Mouse (Mus musculus) naive thymus-derived CD4-positive, alpha-beta T cell, adult 2 months (primary cell): ENCODE data around the gene Tmcc2.

Source experiments
- DNase-seq: peaks from one replicate; pipeline ENCODE4 v3.0.0-alpha.2; 2011; ENCODE audit warnings: low read depth

Gene Tmcc2

DNA sequence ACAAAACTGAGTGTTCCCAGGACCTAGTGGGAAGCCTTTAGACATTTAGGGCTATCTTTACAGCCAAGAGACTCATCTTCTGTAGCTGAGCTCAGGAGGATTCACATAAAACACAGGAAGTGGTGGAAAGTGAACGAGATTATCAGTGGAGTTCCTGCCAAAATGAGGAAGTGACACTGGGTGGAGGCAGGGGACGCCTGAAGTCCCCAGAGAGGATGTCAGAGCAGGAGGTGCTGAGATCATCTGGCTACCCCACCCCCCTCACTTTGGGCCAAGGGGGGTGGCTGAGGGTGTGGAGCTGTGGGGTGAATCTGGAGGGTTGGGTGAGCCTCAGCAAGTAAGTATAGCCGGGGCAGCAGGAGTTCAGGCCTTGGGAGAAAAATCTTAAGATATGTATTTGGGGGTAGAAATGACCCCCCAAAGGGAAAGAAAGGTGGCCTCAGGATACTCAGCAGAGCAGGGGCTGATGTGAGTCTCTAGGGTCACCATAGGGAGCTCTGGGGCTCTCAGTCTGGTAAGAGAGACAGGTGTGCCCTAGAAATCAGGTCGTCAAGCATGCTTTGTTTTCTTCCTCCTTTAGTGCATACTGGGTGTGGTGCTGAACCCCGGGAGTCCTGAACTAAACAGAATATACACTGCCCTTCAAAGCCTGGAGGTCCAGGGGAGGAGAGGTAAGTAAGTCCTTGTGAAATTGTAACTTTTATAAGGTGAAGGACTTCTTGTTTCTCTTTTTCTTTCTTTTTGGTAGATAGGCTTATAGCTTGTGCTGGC lies 49.2 kb downstream of the Tmcc2 start:
- peak; percentile 85 for DNase-seq

DNA sequence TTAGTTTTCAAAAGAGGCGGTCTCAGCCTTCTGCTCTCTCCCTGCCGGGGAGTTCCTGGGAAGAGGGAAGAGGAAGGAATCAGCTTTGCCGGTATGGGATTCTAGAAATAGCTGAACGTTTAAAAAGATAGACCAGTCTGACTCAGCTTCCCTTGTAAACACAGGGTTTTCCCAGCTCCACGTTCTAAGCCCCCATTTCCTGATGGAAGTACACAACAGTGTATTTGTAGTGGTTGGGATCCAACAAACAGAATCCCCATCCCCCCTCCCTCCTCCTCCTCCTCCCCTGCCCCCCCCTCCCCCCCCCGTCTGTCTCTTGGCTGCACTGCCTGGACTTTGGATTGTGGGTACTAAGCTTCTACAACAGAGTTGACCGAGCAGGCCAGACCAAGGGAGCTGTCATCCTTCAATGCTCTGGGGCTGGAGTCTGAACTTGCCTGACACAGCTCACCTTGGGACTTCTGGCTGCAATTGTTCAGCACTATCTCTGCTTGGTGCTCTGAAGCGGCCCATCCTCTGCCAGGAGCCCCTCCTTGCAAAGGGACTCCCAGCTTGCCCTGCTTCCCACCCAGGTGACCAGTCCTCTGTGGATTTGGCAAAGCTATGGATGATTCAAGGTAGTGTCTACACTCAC lies 52.9 kb downstream of the Tmcc2 start:
- DNase-seq = no peak

DNA sequence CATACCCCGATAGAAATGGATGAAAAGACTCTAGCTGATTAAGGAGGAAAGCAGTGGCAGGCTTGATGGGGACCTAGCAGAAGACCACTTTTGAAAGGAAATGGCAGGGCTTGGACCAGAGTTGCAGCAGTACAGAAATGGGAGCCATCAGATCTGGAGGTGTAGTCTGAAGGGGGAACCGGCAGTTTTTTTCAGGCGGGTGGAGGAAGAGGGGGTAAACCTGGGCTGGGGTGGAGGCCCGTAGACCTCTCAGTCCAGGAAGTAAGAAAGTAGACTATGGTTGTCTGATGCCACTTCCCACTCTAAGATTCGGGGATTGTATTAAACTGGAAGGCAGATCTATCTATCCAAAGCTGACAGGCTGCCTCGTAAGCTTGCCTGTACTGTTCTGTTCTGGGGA lies 54.2 kb downstream of the Tmcc2 start:
- peak; percentile 49 for DNase-seq

DNA sequence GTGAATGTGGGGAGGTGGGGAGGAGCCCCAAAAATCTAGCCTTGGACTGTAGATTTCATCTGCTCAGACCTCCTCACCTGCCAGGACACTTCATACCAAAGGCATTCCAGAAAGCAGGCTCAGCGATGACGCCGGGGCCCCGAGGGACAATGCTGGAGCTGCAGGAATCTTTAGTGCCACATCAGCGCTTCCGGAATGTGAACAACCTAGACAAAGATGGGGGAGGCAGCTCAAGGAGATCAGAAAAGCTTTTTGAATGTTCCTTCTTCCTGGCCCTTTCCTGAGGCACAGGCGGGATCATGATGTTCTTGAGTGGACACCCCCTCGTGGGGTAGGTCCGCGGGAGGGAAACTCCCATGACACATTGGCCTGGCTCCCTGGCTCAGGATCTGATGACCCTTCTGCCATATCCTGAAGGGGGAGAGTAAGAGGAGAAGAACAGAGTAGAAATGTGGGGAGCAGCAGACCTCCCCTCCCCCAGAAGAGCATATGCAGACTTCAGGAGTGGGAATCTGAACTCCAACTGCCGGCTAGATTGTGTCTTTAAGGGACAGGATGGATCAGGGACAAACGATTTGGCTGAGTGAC lies 55.6 kb downstream of the Tmcc2 start:
- no peak for DNase-seq

DNA sequence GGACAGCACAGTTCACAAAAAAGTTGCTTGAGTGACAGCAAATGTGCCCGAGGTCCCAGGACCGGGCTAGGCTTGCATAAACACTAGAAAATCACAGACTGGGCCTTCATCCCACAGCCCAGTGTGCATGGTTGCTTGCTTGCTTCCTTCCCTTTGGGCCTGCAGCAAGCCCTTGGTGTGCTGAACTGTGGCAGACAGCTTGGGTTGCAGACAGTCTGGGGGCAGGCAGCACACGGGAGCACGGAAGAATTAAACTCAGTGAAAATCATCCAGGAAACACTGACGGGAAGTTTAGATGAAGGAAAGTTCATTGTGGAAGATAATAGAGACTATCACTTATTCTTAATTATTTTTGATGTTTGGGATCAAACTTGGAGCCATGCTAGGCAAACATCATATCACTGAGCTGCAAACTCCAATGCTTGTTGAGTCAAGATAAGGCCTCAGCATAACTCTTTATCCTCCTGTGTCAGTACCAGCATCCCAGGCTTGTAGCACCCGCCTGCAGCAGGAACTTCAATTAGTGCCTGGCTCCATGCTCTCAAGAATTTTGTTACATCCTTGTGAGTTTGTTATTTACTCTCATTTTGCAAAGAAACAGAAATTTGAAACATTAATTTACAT lies 56.8 kb downstream of the Tmcc2 start:
- no peak for DNase-seq

DNA sequence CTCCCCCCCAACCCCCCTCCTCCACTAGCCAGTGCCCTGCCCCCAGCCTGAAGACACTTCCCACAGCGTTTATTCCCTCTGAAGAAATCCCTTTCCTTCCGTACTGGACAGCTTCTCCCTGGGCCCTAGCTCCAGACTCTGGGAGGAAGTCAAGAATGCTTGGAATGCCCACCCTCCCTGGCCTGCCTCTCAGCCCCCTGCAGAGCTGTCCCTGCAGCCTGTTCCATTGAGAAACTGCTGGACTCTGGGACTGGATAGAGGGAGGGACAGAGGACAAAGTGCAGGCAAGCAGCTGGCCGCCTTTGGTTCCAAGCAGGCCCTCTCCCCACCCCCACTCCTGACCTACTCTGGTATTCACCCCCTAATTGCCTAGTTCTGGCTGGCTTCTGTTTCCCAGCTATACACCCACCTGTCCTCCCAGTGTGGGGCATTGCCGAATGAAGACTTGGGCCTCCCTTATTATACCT lies 57.4 kb downstream of the Tmcc2 start:
- DNase-seq = no peak

DNA sequence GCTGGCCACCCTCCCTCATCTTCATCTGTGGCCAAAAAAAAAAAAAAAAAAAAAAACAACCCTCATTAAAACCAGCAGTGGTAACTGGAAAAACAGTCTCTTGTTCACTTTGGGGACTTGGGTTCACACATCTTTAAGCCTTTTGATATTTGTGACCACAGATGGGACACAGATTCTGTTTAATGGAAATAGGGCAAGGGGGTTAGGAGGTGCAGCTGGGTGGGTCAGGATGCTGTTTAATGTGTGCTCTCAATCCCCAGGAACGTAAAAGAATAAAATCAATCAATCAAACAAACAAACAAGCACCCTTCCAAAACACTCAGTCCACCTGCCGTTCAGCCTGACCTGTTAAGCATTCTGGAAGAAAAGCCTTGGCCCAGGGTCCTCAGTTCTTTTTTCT lies 57.9 kb downstream of the Tmcc2 start:
- DNase-seq = no peak

DNA sequence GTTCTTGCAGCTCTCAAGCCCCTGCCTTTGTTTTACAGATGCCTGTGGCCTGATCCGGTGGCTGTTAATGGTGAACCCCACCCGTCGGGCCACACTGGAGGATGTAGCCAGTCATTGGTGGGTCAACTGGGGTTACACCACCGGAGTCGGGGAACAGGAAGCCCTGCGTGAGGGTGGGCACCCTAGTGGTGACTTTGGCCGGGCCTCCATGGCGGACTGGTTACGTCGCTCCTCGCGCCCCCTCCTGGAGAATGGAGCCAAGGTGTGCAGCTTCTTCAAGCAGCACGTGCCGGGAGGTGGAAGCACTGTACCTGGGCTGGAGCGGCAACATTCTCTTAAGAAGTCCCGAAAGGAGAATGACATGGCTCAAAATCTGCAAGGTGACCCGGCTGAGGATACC lies 59.8 kb downstream of the Tmcc2 start:
- no peak for DNase-seq

DNA sequence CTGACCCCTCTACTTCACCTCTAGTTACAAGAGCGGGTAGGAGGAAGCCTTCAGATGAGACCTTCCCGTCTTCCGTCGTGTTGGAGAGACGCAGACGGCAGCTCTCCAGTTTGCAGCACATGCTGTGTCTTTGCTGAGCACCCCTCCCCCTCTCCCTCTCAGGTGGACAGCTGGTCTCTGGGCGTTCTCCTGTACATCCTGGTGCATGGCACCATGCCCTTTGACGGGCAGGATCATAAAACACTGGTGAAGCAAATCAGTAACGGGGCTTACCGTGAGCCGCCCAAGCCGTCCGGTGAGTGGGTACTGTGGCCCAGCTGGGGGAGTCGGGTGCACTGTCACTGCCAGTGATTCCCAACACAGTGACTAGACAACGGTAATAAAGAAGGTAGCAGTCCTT lies 60.7 kb downstream of the Tmcc2 start:
- no peak for DNase-seq

DNA sequence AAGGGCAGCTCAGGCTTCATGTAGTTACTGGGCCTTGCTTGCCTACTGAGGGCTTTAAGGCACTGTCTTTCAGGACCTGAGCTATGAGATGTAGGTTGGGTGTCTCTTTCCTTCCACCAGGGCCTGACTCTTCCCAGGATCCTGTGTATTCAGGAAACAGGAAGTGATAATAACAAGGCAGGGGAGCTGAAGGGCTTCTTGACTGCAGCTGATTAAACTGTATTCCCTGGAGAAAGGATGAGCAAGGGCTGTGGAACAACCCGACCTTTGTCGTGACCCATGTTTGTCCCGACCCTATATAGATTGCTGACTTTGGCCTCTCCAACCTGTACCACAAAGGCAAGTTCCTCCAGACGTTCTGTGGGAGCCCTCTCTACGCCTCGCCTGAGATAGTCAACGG lies 61.4 kb downstream of the Tmcc2 start:
- DNase-seq = no peak

DNA sequence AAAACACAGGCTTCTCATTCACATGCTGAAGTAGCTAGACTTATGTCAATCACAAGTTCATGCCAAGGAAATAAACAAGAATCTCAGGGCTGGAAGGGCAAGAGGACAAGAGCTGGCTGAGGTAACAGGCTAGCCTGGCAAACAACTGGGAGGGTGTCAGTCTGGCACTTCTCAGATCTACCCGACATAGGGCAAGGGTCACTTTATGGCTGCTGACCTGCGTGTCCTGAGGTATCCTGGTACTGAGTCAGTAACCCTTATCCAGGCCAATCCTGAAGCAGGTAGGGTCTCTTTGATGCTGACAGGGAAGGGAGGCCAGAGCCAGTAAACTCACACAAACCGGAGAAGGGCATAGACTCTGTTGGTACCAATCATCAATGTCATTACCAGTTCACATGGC lies 62.5 kb downstream of the Tmcc2 start:
- no peak for DNase-seq

DNA sequence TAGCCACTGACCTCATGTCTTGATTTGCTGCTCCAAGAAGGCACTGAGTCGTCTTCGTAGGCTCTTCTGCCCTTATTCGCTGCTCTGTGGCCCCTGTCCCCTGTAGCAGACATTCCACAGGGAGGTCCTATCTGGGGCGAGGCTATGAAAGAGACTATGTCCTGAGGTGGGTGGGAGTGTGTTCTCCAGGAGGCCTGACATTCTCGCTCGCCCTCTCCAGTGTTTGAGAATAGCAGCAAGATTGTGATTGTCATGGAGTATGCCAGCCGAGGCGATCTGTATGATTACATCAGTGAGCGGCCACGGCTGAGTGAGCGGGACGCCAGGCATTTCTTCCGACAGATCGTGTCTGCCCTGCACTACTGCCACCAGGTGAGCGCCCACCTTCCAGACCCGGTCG lies 63.6 kb downstream of the Tmcc2 start:
- no peak for DNase-seq

DNA sequence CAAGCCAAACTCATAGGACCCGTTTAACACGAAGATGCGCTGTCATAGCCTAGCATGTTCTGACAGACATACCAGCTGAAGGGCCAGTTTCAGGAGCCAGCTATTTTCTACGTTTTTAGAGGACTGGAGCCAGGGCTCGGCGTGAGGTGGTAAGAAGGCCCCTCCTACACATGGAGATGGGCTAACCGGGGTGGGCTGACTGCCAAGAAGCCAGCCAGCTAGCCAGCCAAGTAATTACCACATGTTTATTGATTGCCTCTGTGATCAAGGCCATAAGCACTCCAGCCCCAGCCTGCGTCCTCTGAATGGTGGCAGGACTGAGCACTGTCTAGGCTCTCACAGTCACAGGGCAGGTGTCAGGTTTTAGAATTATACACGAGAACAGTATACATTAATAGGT lies 64.3 kb downstream of the Tmcc2 start:
- DNase-seq = no peak

DNA sequence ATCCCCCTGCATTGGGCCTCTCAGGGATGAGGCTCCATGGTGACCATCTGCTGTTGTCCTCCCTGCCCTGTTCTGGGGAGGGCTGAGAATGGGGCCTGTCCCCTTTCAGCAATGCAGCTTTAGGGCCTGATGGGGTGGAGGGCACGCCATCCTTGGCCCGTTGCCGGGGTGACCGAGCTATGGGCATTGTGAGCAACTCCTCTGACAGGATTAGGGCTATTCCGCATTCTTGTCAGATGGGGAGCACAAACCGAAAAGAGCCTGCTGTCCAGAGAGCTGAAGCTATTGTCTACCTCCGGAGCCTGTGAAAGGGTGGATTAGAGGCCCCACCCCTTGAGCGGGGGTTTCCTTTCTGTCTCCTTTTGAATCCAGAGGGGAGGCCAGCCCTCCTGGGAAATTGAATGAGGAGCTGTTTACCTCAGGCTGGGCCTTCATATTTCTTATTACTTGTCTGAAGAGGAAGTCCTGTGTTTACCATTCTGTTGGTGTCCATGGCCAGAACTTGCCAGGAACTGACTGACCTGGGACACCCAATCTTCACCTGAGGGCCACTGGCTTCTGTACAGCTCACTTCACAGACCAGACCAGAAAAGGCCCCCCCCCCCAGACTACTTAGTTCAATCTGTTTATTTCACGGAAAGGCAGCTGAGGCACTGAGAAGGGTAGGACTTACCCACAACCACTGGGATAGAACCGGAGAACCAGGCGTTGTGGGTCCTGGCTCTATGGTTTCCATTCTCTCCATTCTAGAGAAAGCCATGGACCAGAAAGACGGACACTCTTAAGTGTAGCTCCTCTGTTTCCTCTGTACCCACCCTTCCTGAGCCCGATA lies 68.2 kb downstream of the Tmcc2 start:
- DNase-seq = no peak

DNA sequence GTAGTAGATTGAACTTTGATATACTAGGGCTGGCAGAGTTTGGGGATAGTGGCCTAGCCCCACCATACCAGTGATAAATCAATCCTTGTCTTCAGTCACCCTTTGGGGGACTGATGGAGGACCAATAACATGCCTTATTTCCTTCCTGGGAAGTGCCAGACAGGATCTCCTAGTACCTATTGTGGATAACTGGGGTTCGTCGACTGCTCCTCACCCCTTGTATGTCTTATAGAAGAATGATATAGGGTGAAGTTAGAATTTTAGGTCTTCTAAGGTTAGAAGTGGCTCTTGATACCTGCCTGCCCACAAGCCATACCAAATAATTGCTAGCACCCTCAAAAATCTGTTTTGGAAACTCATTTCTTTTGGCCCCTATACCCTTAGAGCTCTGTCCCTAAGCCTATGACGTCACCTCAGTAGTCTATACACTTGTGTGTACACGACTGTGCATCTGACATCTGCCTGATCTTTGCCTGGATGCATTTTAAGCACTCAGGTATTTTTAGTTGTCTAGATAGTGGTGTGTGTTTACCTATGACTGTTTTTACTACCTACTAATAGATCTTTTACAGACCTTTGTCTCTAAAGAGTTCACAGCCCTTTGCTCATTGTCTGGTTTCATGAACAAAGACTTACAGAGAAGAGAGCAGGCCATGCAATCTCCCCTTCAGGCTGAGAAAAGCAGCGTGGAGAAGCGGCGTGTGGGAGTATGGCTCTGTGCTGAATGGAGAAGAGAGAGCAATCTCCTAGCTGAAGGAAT lies 69.1 kb downstream of the Tmcc2 start:
- DNase-seq = no peak

DNA sequence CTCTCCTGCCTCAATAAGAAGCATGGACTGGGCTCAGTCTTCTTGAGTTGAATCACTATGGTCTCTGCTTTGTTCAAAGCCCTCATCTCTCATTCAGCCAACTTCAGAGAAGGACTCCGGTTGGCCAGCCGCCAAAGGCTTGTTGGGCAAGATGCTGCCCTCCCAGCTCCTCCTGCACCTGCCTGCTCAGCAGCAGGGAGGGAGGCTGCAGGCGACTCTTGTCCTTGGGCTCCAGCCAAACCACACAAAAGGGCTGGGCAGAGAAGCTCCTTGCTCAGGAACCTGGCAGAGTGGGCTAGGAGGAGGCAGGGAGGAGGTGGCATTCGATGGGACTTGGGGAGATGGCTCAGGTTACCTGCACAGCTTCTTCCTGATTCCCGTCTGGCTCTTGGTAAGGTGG lies 71.8 kb downstream of the Tmcc2 start:
- no peak for DNase-seq

DNA sequence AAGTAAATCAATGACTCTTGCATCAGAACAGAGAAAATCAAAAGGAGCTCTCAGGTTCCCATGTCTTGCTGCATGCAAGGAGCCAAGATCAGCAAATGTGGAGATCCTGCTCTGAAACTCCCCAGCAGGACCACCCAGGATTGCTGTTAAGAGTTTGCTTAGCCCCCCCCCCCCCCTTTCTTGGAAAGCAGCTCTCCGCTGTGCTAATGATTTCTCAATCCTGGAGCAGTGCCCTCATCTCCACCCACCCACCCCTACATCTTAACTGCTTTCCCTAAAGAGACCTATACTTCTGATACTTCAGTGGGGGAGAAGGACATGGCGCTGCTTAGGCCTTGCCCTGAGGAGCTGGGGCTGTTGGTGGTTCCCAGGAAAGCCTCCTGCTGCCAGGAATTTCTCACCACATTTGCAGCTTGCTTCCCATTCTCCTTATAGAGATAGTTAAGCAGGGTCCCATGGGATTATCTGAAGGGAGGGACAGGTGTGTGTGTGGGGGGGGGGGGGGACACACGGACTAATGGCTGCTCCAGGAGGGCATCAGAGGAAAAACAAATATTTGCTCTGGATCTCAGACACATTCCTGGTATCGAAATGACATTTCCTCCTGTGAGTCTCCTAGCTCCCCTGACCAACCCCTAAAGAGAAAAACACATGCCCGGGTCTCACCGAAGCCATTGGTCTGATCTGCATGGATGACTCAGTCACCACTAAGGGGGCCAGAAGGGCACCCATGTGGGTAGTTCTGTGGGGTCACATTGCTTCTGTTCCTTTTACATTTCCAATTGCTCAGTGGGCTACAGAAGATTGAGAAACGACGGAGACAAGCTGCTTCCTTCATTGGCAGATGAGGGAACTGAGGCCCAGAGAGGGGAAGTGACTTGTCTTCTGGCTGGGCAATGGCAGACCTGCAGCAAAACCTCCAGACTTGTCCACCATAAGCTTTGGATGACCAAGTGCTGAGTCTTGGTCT lies 72.9 kb downstream of the Tmcc2 start:
- no peak for DNase-seq

DNA sequence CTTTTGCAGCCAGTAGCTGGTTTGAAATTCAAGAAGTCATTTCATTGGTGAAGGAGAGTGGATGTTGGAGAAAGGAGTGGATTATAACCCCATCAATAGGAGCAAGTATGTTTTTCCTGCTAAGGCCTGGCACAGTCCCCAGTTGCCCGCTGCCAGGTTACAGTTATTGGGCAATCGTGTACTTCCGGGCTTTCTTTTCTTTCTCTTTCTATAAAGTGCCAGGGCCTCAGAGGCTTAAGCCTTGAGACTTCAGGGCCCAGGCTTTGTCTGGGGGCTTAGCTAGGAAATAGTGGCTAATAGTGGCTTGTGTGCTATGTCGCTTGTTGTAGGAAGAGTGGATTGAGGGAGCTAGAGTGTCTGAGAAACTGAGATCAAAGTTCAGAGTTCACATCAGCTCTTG lies 73.7 kb downstream of the Tmcc2 start:
- no peak for DNase-seq

DNA sequence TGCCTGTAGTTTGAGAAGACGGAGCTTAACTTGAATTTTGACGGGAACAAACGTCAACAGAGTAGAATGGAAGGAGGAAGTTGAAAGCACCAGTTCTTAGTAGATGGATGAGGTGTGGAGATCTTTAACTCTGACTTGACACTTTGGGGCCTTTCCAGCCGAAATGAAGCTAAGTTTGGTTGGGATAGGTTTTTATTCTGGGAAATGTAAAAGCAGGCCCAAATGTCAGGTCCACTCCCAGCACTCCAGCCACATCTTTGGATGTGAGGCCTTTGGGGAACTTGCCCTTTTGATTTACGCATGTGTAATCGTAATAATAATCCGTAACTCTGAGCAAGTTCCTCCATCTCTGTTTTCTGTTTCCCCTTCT lies 74.5 kb downstream of the Tmcc2 start:
- no peak for DNase-seq
